Mouse (Mus musculus) gastrocnemius, postnatal 36 days (tissue): Measurements from ENCODE around the gene Gm5916. TPM values are rescaled to one million over a fixed set of nuclear protein-coding genes. Genes with fewer than 3 reads are reported as not detected.

Experiments
- DNase-seq, 2 experiments: peaks; one replicate each; pipeline ENCODE4 v3.0.0; 2022
- intact Hi-C: fragments of 180-260 bp; cut with DNase I; formaldehyde crosslinking; loops from one replicate; pipeline ENCODE4 v1.15.1; 2025
- long read RNA-seq, 2 experiments: library from polyadenylated mRNA; stranded (forward); transcript quantifications; one replicate each; pipeline ENCODE4 v2.0.0; 2021
- total RNA-seq, 2 experiments: library from RNA; stranded (reverse); gene quantifications; 2 replicates each; pipeline ENCODE4 v1.2.3; 2021

Gm5916 gene
- total RNA-seq: not detected
- long read RNA-seq, experiment 1: 0 reads
- long read RNA-seq, experiment 2: 0 reads

GRCm38 (mm10) chr9:36128679-36129078 is at the start of gene Gm5916:
TSS of gene Gm5916 (minus strand) at chr9:36128779.
- intact Hi-C loops: no loop called here
- DNase-seq: no peak

Other genes with a start within 250 kb of the Gm5916 start
- gene 9230113P08Rik, start 220.4 kb downstream of the Gm5916 start, total RNA-seq: not detected